Mouse (Mus musculus) frontal cortex, postnatal 10 days (tissue): ENCODE measurements around the gene Pde2a.

Experiments used
- DNase-seq, 2 experiments: peaks; one replicate each; pipeline ENCODE4 v3.0.0; 2022; ENCODE audit warnings: low spot score in 2 of 2, mixed read lengths in 1 of 2

Gene Pde2a

DNA sequence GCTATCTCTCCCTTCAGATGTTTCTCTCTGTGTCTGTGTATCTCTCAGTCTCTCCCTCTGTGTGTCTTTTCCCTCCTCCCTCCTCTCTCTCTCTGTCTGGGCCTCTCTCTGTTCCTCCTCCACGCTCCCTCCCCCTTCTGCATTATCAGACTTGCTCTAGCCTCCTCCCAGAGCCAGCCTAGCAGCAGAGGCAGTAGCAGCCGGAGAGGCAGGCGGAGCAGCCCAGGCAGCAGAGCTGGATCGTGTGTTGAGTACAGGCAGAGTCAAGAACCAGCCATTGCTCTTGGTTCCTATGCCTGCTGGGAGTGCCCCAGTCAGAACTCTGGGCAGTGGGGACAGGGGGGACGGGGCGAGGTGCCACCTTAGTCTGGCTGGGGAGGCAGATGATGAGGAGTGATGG lies at the start of gene Pde2a:
TSS of gene Pde2a (plus strand) at position 163 of the 400 bp plus-strand sequence.
- DNase-seq, result peak; percentile 67 to 73

DNA sequence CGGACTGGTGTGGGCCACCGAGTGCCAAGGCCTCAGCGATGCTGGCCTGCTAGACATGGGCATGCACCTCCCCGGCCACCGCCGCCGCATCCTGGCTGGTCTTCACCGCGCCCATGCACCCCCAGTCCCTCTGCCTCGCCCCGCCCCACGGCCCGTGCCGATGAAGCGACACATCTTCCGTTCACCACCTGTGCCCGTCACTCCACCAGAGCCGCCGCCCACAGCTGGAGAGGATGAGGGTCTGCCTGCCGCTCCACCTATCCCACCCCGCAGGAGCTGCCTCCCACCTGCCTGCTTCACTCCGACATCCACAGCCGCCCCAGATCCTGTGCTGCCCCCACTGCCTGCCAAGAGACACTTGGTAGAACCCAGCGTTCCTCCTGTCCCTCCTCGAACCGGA lies 48.4 kb upstream of the Pde2a start:
- no peak for DNase-seq

DNA sequence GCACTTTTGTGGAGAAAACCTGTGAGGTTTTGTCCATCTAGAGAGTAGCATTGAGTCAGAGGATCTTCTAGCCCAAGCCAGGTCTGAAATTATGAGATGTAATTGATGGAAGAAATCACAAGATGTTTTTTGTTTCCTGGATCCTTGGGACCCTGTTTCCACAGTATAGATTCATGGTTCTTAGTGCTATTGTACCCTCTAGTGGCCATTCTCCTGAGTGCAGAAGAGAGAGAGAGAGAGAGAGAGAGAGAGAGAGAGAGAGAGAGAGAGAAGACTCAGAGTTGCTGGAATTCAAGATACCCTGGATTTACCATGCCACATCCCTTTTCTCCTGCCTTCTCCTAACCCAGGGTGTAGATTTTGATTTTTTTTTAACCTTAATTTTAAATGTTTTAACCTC lies 47.3 kb upstream of the Pde2a start:
- DNase-seq, result no peak

DNA sequence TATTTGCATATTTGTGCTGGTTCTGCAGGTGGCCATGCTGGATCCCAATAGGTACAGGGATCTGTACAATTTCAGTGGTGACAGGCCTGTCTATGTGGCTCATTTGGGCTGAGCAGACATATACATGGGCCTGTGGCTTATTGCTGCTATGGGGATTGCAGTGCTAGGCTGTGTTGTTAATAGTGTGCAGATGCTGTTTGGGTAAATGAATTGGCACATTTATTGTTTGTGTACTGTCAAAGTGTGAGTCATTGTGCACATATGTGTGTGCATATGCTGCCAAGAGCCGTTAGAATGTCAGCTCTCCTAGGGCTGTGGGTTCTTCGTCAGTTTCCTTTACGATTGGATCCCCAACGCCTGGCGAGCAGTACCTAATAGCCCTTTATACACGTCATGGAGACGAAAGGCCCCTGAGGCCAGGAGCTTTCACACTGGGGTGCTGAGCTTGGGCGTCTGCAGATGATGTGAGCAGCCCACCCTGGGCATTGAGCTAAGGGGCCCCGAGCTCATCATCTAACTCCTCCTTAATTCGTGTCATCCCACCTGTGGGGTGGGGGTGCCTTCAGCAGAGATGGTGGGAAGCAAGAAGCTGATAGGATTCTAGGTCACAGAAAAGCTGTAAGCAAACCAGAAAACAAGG lies 44.7 kb upstream of the Pde2a start:
- no peak for DNase-seq

DNA sequence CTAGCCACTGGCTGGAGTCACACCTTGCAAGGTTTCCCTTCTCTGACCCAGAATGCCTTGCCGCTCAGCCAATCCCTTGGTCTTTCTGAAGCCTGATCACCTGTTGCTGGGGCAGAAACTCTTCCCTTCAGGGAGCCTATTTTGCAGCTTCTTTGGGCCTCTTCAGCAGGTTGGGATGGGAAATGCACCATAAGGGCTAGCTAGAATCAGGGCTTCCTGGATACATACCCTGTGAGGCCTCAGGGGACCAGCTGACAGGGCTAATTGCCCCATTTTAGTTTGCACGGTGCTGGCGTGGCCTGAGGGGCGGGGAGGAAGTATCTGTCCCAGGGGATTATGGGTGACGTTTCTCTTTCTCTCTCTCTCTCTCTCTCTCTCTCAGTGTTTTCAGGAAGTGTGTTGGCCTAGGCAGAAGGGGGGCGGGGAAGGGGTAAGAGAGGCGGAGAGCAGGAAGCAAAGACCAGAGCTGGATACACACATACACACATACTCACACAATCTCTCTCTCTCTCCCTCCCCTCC lies 43.7 kb upstream of the Pde2a start:
- no peak for DNase-seq

DNA sequence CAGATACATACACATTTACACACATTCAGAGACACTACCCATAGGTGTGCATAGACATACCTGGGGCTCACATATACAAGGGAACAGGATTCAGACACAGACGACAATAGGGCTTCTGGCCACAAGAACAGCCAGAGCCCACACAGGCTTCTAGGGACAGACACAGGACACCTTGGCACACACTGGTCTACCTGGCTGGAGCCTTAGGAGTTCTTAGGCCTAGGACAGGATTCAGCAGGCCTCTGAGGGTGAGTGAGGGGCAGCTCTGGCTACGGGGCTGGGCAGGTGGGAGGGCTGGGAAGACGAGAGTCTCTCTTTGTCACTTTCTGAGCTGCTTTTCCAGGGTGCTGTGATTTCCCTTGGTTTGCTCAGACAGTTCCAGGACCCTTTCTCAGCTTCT lies 43.2 kb upstream of the Pde2a start:
- DNase-seq, result no peak

DNA sequence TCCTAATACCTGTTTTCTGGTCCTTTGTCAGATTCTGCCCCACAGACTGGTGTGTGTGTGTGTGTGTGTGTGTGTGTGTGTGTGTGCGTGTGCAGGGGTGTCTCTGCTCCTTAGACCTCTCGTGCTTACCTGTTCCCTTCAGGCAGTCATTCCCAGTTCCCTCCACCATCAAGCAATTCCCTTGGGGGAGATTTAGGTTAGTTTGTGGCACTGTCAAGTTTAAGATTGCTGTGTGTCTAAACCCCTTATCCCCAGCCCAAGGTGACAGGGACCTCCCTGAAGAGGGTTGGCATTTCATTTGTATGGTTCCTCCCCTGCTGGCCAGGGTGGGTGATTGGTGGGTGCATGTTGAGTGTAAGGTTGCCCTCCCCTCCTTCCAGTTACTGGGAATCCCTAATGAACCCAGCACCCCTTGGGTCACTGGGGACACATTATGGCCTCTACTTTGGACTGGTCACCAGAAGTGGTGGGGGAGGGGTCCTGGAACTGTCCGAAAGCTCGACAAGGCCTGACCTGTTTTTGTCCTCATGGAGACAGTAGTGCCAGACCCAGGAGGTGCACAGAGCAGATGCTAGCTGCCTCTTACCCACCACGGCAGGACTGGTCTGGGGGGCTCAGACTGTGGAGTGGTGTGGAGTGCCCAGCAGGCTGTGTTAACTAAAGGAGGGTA lies 42.6 kb upstream of the Pde2a start:
- no peak for DNase-seq

DNA sequence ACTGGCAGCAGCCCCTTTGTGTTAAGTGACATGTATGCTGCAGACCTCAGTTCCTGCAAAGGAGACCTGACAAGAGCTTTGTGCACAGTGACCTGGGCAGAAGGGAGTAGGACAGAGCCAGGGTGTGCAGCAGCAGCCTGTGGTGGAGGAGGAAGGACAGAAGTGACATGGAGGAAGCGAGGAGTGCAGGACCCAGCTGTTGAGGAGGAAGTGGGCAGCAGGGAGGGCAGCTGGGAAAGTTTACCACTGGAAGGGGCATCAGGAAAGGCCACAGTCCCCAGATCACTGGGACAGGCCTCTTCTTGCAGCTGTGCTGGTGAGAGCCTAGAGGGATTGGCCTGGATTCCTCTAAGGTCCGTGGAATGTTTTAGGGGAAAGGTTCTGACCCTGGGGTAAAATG lies 41.8 kb upstream of the Pde2a start:
- DNase-seq, result no peak

DNA sequence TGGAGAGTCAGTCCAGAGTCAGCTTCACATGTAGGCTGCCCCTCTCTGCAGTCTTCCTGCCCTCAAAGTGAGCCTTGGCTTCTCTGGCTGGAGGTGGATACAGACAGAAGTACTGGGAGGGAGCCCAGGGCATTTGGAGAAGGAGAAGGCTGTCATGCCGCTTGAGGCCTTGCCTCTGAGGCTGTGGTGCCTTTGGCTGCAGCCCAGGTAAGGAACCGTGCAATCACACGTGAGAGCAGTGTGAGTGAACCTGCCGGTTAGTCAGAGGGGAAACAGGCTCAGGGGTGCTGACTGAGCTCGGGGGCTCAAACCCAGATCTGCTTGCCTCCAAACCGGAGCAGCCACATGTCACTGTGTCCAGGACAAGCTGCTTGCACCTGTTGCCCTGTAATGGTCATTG lies 40.0 kb upstream of the Pde2a start:
- DNase-seq, result no peak

DNA sequence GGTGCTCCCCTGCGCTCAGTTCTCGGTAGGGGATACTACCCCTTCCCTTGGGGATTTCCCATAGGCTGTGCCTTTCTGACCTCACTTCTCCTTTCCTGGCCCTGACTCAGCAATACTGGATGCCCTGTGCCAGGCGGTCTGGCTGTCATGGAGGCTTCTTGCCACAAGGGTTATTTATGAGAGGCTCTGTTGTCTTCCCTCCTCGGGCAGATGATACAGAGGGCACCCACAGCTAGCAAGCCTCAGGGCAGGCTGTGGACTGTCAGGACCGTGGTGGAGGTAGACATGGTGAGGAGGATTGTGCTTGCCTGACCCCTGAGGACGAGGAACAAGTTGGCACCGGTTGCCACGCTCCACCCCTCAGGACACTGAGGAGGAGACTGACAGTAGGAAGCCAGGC lies 39.1 kb upstream of the Pde2a start:
- DNase-seq, result no peak

DNA sequence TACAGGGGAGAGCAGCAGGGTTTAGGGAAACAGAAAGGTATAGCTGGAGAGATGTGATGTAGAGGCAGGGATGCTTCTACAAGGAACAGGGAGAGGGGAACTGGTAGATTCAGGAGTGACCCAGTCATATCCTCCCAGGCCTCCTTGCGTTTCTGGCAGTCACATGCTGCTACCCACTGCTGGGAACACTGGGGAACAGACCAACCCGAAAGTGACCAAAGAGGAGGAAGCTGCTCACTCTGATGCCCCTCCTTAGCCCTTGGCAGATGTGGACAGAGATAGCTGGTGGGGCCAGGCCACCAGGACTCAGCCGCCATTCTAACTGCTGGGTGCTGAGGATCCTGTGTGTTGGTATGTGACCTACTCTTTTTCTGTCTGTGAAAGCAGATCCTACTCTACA lies 37.7 kb upstream of the Pde2a start:
- no peak for DNase-seq

DNA sequence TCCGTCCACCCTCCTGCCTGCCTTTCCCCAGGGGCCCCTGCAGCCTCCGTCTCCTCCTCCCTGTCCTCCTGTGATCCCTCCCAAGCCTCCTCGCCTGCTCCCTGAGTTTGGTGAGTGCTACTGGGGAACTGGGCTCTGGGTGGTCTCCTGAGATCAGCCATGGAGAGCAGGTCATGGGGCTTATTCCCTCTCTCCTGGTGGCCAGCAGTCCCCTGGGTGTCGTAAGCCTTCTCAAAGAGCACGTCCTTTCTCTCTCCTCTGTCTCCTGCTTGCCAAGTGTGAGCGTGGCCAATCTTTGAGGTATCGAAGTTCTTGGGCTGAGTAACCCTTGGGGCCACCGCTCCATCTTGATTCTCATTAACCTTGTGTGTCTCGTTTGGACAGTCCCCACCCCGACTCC lies 36.6 kb upstream of the Pde2a start:
- DNase-seq, result no peak

DNA sequence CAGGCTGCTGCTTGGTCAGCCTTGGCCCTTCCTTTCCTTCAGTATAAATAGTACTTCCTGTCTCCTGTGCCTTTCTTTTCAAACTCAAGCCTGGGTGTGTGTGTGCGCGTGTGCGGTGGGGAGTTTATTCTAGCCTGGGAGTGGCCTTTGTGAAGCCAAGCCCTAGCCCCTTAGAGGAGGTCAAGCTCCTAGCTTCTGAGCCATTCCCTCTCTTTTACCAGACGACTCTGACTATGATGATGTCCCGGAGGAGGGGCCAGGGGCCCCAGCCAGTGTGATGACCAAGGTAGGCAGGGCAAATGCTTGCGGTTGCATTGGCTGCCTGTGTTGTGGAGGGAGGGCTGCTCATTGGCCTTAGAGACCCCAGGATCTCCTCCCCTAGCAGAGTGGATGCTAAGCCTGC lies 36.2 kb upstream of the Pde2a start:
- no peak for DNase-seq

DNA sequence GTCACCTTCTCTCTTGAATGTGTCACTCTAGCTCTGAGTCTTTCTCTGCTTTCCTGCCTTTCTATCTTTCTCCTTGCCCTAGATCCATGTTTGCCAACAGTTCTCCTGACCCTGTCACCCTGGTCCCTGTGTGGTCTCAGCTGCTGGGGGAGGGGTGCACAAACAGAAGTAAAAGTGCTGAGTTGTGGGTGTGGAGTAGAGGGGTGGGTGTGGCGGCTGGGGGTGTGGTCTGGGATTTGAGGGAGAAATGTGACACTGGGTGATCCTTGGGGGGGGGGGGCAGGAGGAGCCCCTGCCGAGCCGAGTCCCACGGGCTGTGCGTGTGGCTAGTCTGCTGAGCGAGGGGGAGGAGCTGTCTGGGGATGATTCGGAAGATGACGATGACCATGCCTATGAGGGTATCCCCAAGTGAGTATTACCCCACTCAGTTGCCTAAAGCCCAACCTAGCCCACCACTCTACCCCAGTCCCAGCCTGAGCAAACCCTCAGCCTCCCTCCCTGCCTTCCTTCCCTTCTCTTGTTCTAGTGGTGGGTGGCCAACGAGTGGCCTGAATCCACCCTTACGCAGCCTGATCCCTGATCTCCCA lies 35.5 kb upstream of the Pde2a start:
- DNase-seq, result no peak

DNA sequence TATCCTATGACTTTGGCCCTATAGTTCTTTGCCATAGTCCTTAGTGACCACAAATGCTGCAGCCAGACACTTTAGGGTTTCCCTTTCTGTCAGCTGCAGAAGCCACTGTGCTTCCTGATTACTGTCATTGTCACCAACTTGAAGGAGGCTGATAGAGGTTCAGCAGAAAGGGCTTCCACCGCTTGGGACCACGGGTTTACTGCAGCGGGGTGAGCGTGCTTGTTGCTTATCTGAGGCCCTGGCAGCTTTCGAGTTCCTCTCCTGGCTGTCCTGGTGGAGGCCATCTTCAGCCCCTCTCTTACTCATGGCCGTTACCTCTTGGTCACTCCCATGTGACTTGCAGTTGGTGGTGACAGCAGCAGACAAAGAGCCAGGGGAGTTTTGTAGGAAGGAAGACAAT lies 32.2 kb upstream of the Pde2a start:
- no peak for DNase-seq

DNA sequence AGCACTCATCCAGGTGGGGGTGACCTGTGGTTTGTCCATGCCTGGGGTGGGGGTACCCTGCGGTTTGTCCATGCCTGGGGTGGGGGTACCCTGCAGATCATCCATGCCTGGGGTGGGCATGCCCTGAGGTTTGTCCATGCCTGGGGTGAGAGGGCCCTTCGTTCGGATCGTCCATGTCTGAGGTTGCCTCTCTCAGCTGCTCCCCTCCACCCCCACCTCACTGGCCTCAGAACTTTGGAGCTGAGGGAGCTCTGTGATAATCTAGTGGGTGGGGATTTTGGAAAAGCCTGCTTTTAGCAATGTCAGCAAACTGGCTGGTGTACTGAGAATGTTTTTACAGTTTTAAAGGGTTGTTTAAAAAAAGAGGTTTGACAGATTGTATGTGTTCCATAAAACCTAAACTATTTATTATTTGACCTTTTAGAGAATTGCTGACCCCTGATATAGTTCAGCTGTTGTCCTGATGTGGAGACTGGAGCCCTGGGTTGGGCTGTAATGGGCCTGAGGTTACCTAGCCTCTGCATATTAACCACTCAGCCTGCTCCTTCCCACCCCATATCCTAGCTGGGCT lies 29.5 kb upstream of the Pde2a start:
- DNase-seq, result no peak

DNA sequence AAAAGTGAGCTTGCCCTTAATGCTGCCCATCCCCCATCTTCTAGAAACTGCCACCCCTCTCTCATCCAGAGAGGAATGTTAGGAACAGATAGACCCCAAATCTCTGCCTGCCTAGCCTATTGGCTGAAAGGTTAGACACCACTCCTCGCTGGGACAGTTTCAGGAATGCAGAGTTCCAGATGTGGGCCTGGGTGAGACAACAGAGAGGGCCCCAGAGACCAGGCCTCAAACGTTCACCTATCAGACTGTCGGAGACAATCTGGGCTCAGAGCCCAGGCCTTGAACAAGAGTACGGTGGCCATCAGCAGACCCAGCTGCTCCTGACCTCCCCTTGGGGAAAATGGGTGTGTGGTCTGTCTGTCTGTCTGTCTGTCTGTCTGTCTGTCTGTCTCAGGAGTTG lies 28.5 kb upstream of the Pde2a start:
- no peak for DNase-seq

DNA sequence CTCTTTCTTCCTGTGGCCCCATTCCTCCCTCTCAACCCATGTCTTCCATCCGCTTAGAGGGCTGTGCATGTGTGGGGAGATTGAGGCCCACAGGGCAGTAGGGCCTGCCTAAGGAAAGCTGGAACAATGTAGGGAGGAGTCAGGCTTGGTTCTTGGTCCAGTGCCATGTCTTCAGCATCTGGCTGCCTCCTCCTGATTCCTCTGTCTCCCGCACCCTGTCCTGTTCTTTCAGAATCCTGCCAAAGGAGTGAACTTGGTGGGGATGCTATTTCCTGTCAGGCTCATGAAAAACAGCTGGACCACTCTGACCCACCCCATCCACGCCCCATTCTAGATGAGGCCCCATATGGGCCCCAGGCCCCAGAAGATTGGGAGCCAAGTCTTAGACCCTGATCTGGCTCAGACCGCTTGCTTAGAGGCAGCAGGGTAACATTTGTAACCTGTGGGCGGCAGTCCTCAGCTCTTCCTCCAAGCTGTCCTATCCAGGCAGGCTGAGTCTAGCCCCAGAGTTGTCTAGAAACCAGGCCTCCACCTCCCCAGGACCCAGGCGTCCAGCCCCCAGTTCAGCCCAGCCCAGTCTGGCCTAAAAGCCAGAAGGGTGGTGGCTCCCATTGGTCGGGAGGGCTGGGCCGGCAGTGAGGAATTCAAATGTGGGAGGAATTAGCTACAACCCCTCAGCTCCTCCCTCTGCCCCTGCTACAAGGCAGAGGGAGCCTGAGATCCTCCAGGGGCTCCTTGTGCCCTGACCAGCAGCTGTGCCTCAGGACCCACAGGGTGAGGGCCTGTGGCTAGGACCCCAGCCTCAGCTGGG lies 27.6 kb upstream of the Pde2a start:
- DNase-seq, result no peak

DNA sequence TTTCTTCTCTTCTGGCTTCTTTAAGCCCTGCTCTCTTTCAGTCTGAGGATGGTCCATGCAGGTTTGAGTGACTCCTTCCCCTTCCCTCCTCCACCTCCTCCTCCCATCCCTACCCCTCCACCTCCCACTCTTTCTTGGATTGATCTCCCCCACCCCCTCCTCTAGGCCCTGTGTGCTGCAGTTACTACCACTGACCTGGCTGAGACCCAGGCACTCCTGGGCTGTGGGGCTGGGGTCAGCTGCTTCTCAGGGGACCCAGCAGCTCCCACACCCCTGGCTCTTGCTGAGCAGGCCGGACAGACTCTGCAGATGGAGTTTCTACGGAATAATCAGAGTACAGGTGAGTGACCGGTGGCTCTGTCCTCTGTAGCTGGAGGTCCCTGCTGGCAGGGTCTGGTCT lies 26.9 kb upstream of the Pde2a start:
- DNase-seq, result no peak

DNA sequence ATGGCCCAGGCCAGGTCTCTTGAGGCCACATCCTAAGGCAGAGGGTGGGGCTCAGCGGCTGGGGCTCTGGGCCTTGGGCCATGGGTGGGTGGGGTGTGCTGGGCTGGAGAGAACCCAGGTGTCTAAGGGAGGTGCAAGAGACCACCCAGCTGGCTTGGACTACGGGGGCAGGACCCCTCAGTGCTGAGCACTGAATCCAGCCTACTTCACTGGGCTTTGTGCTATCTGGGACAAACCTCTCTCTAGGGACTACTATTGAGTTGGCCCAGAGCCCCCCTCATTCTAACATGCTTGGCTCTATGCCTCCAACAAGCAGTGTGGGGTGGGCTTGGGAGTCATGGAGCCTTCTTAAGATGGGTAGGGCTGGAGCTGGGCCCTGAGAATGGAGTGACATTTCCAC lies 26.0 kb upstream of the Pde2a start:
- no peak for DNase-seq

DNA sequence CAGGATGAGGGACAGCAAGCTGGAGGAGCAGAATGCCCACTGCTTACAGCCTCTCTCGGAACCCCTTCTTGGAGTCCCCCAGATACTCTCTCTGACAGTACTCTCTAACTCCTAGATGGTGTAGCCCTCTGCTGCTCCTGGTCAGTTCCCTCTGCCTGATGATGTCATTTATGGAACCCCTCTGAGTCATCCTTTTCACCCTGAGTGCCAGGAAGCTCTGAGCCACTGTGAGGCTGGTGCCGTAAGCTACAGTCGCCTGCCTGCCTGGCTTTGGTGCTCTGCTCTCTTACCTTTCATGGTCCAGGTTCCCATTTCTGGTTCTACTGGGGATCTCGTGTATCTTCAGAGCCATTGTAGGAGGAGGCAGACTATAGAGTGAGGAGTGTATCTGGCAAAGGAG lies 24.3 kb upstream of the Pde2a start:
- no peak for DNase-seq

DNA sequence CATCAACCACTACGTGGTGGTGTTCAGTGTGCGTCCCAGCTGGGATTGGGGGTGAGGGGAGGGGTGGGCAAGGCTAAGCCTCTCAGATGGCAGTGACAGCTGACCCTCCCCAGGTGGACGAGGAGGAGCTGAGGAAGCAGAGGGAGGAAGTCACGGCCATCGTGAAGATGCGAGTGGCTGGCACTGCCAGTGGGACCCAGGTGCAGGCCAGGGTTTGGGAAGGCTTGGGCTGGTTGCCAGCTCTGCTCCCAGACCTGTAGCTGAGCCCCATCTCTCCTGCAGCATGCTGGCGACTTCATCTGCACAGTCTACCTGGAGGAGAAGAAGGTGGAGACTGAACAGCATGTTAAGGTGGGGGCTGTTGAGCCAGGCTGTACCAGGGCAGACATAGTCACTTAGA lies 20.0 kb upstream of the Pde2a start:
- DNase-seq, result no peak
